ENCODE assay signal across 28 mouse cellular contexts in the genomic region with DNA sequence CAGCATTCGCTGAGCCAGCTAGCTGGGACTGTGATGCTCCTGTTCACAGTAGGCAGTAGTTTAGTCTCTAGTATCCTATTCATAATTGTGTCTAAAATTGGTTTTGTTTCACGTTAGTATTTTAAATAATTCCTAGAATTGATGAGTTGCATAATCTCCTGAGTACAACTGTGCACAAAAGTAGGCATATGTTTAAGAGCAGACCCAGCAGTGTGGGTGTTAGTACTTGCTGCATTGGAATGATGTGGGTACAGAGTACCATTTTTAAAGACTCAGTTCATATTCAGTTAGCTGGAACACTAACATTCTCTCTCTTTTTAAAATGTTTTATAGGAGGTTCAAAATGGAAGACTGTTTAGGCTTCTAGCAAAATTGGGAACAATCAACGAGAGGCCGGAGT.
DNase-seq lines count a peak whose midpoint lies in the region; ATAC-seq and TF ChIP-seq lines count a peak whose summit lies in the region.
"Had no signal": no experiment of that assay in that cellular context is flagged by ENCODE, and none has a peak within 500 bp of the region (broad histone marks: within the 10 kb centered on the region; RNA-seq: fewer than 3 reads in every experiment).

No protein-coding gene starts in this region.

- no peak for ATAC-seq in megakaryocyte, adult 5-6 weeks (ENCODE audit: poor library complexity, severe bottlenecking)
- ATAC-seq: intestine, postnatal 0 days; midbrain, embryonic 16.5 days had no signal

- DNase-seq in layer of hippocampus, adult 2 months (ENCODE audit: low spot score in 2 of 2), result peak in 1 of 2 experiments; percentile 52
- no peak for DNase-seq in layer of hippocampus, postnatal 10 days (ENCODE audit: low spot score in 2 of 2)
- DNase-seq in right cerebral cortex, postnatal 36 days (ENCODE audit: low spot score in 2 of 2), result peak; percentile 32 to 61
- DNase-seq in right cerebral cortex, postnatal 14 days, result no peak
- peak; percentile 44 to 55 for DNase-seq in left cerebral cortex, adult 9 months (ENCODE audit: low spot score in 2 of 2)
- no peak for DNase-seq in adrenal gland, adult 2 months
- DNase-seq: adrenal gland, adult 8-10 months; cerebellum, adult 8-10 months; cerebellum, postnatal 36 days; embryo, embryonic 11 days; gastrocnemius, postnatal 10 days; heart, postnatal 14 days; kidney, postnatal 25 days; lung, embryonic 14.5 days; lung, postnatal 36 days; thymus, postnatal 14 days had no signal

- H3K27ac ChIP-seq in layer of hippocampus, adult 2 months, result peak overlapping the region; percentile 24; the same call in 1 of the 2 replicates
- H3K27ac ChIP-seq: embryonic facial prominence, embryonic 13.5 days; forebrain, embryonic 12.5 days; heart, embryonic 13.5 days; hindbrain, embryonic 12.5 days; limb, embryonic 15.5 days; liver, embryonic 14.5 days; neural tube, embryonic 13.5 days had no signal

- H3K4me3 ChIP-seq in layer of hippocampus, adult 2 months, result no peak overlapping the region
- H3K4me3 ChIP-seq: embryonic facial prominence, embryonic 13.5 days; erythroblast, embryonic 14.5 days; forebrain, embryonic 12.5 days; heart, embryonic 13.5 days; hindbrain, embryonic 12.5 days; limb, embryonic 15.5 days; myocyte; neural tube, embryonic 13.5 days had no signal

- no peak for TF ChIP-seq CTCF in layer of hippocampus, adult 2 months (conservative IDR thresholded peaks at IDR 0.05)

Comparison
In these comparisons a context has a peak if more than half of its experiments do, and no peak if none do; other contexts are left out.
1. DNase-seq: peak in right cerebral cortex, postnatal 36 days (2 of 2) and left cerebral cortex, adult 9 months (2 of 2); none in layer of hippocampus, postnatal 10 days (0 of 2), right cerebral cortex, postnatal 14 days (single experiment) and adrenal gland, adult 2 months (single experiment).